ENCODE assay signal across 11 mouse cellular contexts in genomic region chr3:128990183-128990912, GRCm38 (mm10).
DNase-seq lines count a peak whose midpoint lies in the region; ATAC-seq and TF ChIP-seq lines count a peak whose summit lies in the region.
"Had no signal": no experiment of that assay in that cellular context is flagged by ENCODE, and none has a peak within 500 bp of the region (broad histone marks: within the 10 kb centered on the region; RNA-seq: fewer than 3 reads in every experiment).

No protein-coding gene starts in this region.

- 51% methylated on average over 17 of the region's 17 CpGs for WGBS in heart, postnatal 0 days
- WGBS in midbrain, embryonic 13.5 days, result 83% methylated on average over 17 of the region's 17 CpGs
- WGBS in midbrain, postnatal 0 days, result 80% methylated on average over 16 of the region's 17 CpGs
- 51% methylated on average over 17 of the region's 17 CpGs for WGBS in stomach, embryonic 14.5 days

- H3K36me3 ChIP-seq in heart, postnatal 0 days (replicated peaks; ENCODE audit: control insufficient read depth, insufficient read depth, low read length), result no peaks in the 10 kb centered on the region
- no peaks in the 10 kb centered on the region for H3K36me3 ChIP-seq in midbrain, embryonic 13.5 days
- no peaks in the 10 kb centered on the region for H3K36me3 ChIP-seq in midbrain, postnatal 0 days (ENCODE audit: insufficient read depth, low read length)
- no peaks in the 10 kb centered on the region for H3K36me3 ChIP-seq in stomach, embryonic 14.5 days (ENCODE audit: control insufficient read depth, insufficient read depth, low read length)
- H3K36me3 ChIP-seq: midbrain, embryonic 10.5 days had no signal

- no peaks in the 10 kb centered on the region for H3K9me3 ChIP-seq in heart, postnatal 0 days (replicated peaks; ENCODE audit: control insufficient read depth, low read length)
- H3K9me3 ChIP-seq in midbrain, embryonic 13.5 days, result no peaks in the 10 kb centered on the region
- no peaks in the 10 kb centered on the region for H3K9me3 ChIP-seq in midbrain, postnatal 0 days (ENCODE audit: low read length)
- no peaks in the 10 kb centered on the region for H3K9me3 ChIP-seq in stomach, embryonic 14.5 days (ENCODE audit: control insufficient read depth, low read depth, low read length)
- H3K9me3 ChIP-seq: midbrain, embryonic 10.5 days had no signal

- H3K9ac ChIP-seq in heart, postnatal 0 days (replicated peaks; ENCODE audit: low read depth, low read length), result peak overlapping the region; percentile 42
- H3K9ac ChIP-seq in midbrain, embryonic 13.5 days (replicated peaks), result no peak overlapping the region
- H3K9ac ChIP-seq in midbrain, postnatal 0 days (replicated peaks; ENCODE audit: low read length, poor library complexity, severe bottlenecking), result no peak overlapping the region
- no peak overlapping the region for H3K9ac ChIP-seq in stomach, embryonic 14.5 days (replicated peaks; ENCODE audit: low read depth, low read length)

- H3K27ac ChIP-seq in heart, postnatal 0 days (ENCODE audit: low read depth), result no peak overlapping the region
- no peak overlapping the region for H3K27ac ChIP-seq in midbrain, embryonic 13.5 days
- no peak overlapping the region for H3K27ac ChIP-seq in midbrain, postnatal 0 days (ENCODE audit: low read depth, low read length)
- no peak overlapping the region for H3K27ac ChIP-seq in stomach, embryonic 14.5 days (ENCODE audit: low read length)
- H3K27ac ChIP-seq: midbrain, embryonic 10.5 days had no signal

- no peaks in the 10 kb centered on the region for H3K4me1 ChIP-seq in heart, postnatal 0 days (ENCODE audit: control insufficient read depth, insufficient read depth)
- no peaks in the 10 kb centered on the region for H3K4me1 ChIP-seq in midbrain, embryonic 13.5 days (replicated peaks)
- no peaks in the 10 kb centered on the region for H3K4me1 ChIP-seq in midbrain, postnatal 0 days (ENCODE audit: insufficient read depth, low read length)
- H3K4me1 ChIP-seq in stomach, embryonic 14.5 days (ENCODE audit: control insufficient read depth, insufficient read depth, low read length), result no peaks in the 10 kb centered on the region
- H3K4me1 ChIP-seq: midbrain, embryonic 10.5 days had no signal

- TF ChIP-seq CTCF in heart, postnatal 0 days (IDR thresholded peaks at IDR 0.05; ENCODE audit: low read depth), result no peak
- TF ChIP-seq CTCF in midbrain, postnatal 0 days (IDR thresholded peaks at IDR 0.05), result no peak

- no peak for ATAC-seq in heart, postnatal 0 days (ENCODE audit: insufficient read depth, low read depth)
- ATAC-seq in midbrain, embryonic 13.5 days, result peak; percentile 53; the same call in 1 of the 2 replicates
- no peak for ATAC-seq in midbrain, postnatal 0 days (ENCODE audit: low FRiP score)
- ATAC-seq in stomach, embryonic 14.5 days (ENCODE audit: insufficient number of reproducible peaks, insufficient read depth, low FRiP score, low read depth), result no peak
- ATAC-seq in megakaryocyte-erythroid progenitor cell, adult 5-6 weeks (replicated peaks; ENCODE audit: low FRiP score, low TSS enrichment, poor library complexity, severe bottlenecking), result no peak

- H3K4me2 ChIP-seq in heart, postnatal 0 days (ENCODE audit: low read depth, low read length), result peak overlapping the region; percentile 54
- no peak overlapping the region for H3K4me2 ChIP-seq in midbrain, embryonic 13.5 days (replicated peaks)
- no peak overlapping the region for H3K4me2 ChIP-seq in midbrain, postnatal 0 days (ENCODE audit: low read depth, low read length, poor library complexity, severe bottlenecking)
- peak overlapping the region; percentile 24 for H3K4me2 ChIP-seq in stomach, embryonic 14.5 days (replicated peaks; ENCODE audit: low read depth, low read length)

- TF ChIP-seq EP300 in heart, postnatal 0 days (IDR thresholded peaks at IDR 0.05; ENCODE audit: low read depth), result no peak

- intact Hi-C loops in heart, postnatal 36 days (cut with DNase I), result no loop called here

- peak overlapping the region; percentile 34 for H3K4me3 ChIP-seq in heart, postnatal 0 days (ENCODE audit: low read depth, low read length)
- no peak overlapping the region for H3K4me3 ChIP-seq in midbrain, embryonic 13.5 days (replicated peaks)
- H3K4me3 ChIP-seq in midbrain, postnatal 0 days (ENCODE audit: low read depth, low read length), result no peak overlapping the region
- no peak overlapping the region for H3K4me3 ChIP-seq in stomach, embryonic 14.5 days (ENCODE audit: low read depth, low read length)
- H3K4me3 ChIP-seq: midbrain, embryonic 10.5 days had no signal

- DNase-seq in adrenal gland, postnatal 10 days, result peak; percentile 4
- no peak for DNase-seq in adrenal gland, postnatal 36 days
- DNase-seq in heart, postnatal 0 days (ENCODE audit: low spot score), result no peak
- DNase-seq in heart, postnatal 36 days, result no peak
- DNase-seq in midbrain, postnatal 0 days (ENCODE audit: low spot score), result no peak
- DNase-seq: kidney, postnatal 14 days; liver had no signal

- no peaks in the 10 kb centered on the region for H3K27me3 ChIP-seq in heart, postnatal 0 days (ENCODE audit: control insufficient read depth, insufficient read depth, low read length)
- H3K27me3 ChIP-seq in midbrain, embryonic 13.5 days, result no peaks in the 10 kb centered on the region
- no peaks in the 10 kb centered on the region for H3K27me3 ChIP-seq in midbrain, postnatal 0 days (ENCODE audit: insufficient read depth, low read length)
- H3K27me3 ChIP-seq in stomach, embryonic 14.5 days (ENCODE audit: control insufficient read depth, insufficient read depth, low read length), result no peaks in the 10 kb centered on the region

Comparison
In these comparisons a context has a peak if more than half of its experiments do, and no peak if none do; other contexts are left out.
1. H3K4me2 ChIP-seq: peak in heart, postnatal 0 days (single experiment) and stomach, embryonic 14.5 days (single experiment); none in midbrain, embryonic 13.5 days (single experiment) and midbrain, postnatal 0 days (single experiment).